Mouse (Mus musculus): ENCODE measurements around the gene Polg2.
"Not testable (repeated sequence)": the region's sequence is repeated elsewhere in the genome, so short reads cannot be mapped to it uniquely, and the experiment has no call there.

Polg2 gene

GRCm38 (mm10) chr11:106788775-106789459 lies 9.6 kb upstream of the Polg2 start, which contains the start of the genes Ddx5 and Cep95:
TSS of gene Ddx5 (minus strand) at chr11:106789185.
TSS of gene Cep95 (plus strand) at chr11:106789252.
- peak; percentile 99 for DNase-seq (ENCODE audit: low spot score)

DNA sequence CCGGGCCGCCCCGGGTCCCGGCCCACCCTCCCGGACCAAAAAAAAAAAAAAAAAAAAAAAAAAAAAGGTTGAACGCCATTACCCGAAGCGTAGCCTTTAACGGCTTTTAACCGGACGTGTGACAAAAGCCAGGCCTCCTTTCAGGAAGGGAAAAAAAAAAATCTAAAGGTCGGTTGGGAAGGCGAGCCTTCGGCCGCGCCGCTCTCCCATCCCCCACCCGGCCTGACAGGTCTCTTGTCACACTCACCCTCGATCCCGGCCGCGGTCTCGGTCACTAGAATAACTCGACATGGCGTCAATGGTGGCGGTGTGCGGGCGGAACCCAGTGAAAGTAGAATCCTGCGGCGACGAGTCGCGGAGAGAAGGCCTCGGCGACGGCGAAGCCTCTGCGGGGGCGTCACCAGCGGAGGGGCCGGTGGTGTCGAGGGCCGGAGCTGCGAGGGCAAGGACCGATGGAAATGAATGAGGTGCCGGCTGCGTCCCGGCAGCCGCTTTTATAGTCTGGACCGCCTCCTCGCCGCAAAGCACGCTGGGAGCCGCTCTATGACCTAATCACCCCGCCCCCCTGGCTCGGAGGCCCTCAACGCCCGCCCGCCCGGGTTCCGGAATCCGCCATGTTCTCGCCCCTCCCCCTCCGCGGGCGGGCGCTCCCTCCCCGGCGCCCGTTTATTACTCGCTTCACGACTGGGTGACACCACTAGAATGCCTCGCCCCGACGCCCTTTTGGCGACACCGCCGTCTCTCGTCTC lies 8.9 kb upstream of the Polg2 start:
- DNase-seq (ENCODE audit: low spot score) = peak; percentile 96

DNA sequence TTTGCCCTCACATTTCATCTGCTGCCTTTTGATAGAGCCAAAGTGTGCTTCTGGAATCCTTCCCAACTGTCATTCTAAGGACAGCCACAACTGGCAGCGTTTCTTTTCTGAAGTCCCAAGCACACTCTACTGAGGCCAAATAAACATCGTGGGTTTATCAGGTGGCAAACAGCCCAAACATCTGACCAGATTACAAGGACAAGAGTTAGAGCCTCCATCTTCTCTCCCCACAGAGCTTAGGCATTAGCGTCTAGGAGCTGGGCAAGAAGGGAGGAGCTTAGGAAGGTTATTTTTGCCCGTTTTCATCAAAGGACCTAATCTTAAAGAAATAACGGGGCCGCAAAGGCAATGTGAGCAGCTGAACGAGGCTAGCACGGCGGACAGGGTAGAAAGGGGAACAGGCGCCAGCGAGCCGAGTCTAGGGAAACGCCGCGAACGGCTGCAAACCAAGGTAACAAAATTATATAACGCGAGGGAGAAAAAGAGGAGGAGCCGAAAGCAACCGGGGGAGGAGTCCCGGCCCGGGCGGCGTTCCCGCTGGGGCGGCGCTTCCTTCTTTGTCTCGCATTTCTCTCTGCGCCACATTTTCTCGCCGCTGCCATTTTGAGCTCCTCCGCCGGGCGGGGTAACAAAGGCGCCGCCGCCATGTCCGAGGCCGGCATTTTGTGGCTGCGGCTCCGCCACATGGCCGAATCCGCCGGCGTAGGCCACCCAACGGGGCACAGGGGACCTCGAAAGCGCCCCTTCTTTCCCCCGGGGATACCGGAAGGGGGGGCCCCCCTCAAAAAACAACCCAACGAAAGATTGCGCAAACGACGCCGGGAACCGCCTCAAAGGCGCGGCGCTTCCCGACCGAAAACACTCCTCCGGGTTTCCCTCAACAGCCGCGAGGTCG lies 8.0 kb upstream of the Polg2 start:
- peak; percentile 81 for DNase-seq (ENCODE audit: low spot score)

DNA sequence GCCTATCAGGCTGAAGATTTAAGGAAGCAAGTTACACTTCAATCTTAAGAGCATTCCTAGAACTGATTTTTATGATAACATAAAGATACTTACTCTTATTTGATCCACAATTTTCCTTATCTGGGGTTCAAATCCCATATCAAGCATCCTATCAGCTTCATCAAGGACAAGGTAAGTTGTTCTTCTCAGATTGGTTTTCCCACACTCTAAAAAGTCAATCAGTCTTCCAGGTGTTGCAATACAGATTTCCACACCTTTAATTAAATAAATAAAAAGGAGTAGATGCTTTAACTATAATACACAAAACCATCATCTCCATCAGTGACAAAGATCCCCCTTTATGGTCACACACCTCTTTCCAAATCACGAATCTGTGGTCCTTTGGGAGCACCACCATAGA lies 5.7 kb upstream of the Polg2 start:
- DNase-seq (ENCODE audit: low spot score) = no peak

DNA sequence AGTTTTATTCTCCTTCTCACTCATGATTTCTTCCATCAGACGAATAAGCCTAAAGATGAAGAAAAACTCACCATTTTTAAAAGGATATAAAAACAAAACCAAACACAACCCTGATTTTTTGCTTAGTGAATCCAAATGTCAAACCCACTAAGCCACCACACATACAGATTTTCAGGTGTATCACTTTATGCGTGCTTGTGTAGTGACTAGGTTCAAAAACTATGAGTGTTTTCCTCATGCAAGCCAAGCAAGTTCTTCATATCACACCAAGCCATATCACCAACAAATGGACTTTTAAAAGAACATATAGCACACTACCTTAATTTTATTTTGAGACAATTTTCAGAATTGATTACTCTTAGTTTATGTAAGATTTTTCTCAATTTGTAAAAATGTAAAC lies 5.1 kb upstream of the Polg2 start:
- no peak for DNase-seq (ENCODE audit: low spot score)

- DNase-seq (ENCODE audit: low spot score) = no peak
These were observed 3.8 kb upstream of the Polg2 start for GRCm38 (mm10) chr11:106782841-106783764.

GRCm38 (mm10) chr11:106782271-106782670 lies 2.9 kb upstream of the Polg2 start:
- DNase-seq (ENCODE audit: low spot score) = not testable (repeated sequence)

GRCm38 (mm10) chr11:106780590-106781220 lies 1.4 kb upstream of the Polg2 start:
- DNase-seq (ENCODE audit: low spot score) = no peak

GRCm38 (mm10) chr11:106780089-106780425 lies 720 bp upstream of the Polg2 start:
- DNase-seq (ENCODE audit: low spot score) = no peak

GRCm38 (mm10) chr11:106778589-106779387 lies 549 bp downstream of the Polg2 start:
- DNase-seq (ENCODE audit: low spot score) = peak; percentile 32

GRCm38 (mm10) chr11:106778132-106778531 lies 1.2 kb downstream of the Polg2 start:
- DNase-seq (ENCODE audit: low spot score) = no peak

- DNase-seq (ENCODE audit: low spot score) = no peak
These were observed 1.9 kb downstream of the Polg2 start for GRCm38 (mm10) chr11:106777395-106777794.

- DNase-seq (ENCODE audit: low spot score) = no peak
These were observed 2.4 kb downstream of the Polg2 start for GRCm38 (mm10) chr11:106776960-106777359.

DNA sequence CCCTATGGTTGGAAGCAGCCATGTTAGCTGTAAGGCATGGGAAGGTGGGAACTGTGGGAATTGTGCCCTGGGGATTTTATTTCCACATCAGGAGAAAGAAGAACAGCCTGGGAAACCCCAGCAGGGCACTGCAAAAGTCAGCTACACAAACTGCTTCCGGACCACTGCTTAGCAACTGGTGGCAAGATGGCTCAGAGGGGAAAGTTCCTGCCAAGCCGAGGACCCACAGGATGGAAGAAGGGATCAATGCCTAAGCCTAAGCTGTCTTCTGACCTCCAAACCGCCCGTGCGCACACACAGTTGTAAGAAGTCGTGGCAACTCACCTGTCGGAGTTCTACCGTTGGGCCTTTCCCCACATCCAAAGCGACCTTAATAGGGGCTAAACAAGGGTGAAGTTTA lies 6.3 kb downstream of the Polg2 start:
- DNase-seq (ENCODE audit: low spot score) = no peak

DNA sequence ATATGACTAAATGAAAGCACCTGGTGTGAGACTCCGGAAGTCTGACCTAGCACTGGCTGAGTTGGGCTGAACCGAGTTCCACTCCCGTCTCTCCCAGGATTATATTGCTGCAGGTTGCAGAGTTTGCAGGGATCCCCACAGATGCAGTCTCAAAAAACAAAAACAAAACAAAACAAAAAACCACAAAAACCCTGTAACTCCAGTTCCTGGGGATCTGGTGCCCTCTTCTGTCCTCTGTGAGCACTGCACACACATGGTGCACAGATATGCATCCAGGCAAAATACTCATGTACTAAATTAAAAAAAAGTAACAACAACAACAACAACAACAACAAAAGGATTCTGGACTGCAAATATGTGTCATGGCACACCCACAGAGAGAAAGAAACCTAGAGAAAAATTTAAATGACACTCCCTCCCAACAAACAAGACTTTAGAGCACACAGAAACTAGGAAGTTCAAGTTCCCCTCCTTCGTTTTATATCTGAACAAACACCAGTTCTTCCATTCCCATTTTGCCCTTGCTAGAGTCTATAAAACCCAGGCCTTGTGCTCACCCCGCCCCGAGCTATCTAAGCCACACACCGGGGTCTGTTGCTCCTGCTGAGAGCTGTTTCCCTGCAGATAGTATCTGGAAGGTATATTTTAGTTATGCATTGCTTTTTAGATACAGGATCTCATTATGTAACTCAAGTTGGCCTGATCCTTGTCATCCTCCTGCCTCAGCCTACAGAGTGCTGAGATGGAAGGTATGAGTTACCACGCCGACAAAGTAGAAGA lies 9.0 kb downstream of the Polg2 start:
- no peak for DNase-seq (ENCODE audit: low spot score)

- no peak for DNase-seq (ENCODE audit: low spot score)
These were observed 11.8 kb downstream of the Polg2 start for GRCm38 (mm10) chr11:106767516-106767915.

DNA sequence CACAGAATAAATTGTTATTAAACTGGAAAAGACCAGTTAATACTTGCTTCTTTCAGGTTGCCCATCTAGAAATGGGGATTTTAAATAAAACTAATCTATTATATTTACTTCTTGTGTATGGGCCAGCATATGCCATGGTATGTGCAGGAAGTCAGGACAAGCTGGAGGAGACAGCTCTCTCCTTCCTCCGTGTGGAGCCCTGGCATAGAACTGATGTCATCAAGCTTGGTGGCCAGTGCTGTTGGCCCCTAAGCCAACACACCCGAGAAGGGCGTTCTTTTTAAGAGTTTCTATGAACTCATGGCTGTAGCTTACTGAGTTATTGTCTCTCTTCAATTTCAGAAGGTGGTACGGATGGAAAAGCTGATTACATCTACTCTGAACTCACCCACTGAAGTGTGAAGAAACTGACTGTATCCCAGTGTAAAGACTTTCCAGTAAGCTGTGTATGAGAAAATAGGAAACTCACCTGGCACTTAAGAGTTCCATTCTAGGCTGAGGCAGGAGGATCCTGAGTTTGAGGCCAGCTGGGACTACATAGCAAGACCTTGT lies 12.7 kb downstream of the Polg2 start:
- no peak for DNase-seq (ENCODE audit: low spot score)

DNA sequence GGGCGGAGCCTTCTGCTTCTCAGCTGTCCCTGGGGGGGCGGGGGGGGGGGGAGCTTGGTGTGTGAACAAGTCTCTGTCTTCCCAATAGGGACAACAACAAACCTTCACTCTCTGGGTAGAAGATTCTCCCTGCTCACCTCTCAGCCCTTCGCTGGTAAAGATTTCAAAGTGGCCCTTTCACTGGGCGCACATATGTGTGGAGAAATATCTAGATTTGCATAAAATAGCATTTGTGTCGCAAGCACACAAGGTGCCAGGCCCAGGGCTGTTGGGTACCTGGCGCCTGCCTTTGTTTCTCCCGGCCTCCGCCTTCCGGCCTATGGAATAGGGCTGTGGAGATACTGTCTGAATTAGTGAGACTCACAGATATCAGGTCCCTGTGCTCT lies 16.5 kb downstream of the Polg2 start:
- no peak for DNase-seq (ENCODE audit: low spot score)
